Mouse (Mus musculus): ENCODE data around the gene Cpa5.

Gene Cpa5

DNA sequence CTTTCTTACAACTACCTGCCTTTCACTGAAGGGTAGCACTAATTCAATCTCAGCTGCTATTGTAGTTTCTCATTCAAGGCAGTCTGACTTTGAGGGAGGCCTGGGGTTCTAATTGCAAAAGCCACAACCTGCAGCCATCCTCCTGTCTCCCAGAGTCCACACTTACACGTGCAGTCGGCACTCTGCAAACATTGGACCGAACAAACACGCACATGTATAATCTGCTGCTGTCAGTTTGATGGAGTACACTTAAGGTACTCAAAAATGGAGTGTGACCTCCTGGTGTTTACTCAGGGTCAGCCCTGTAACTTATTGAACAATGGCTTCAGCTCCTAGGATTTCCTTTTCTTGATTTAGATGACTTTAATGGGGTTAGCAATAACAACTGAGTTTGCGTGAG lies 68.8 kb downstream of the Cpa5 start:
- no peak for DNase-seq (ENCODE audit: low spot score in 2 of 2)

DNA sequence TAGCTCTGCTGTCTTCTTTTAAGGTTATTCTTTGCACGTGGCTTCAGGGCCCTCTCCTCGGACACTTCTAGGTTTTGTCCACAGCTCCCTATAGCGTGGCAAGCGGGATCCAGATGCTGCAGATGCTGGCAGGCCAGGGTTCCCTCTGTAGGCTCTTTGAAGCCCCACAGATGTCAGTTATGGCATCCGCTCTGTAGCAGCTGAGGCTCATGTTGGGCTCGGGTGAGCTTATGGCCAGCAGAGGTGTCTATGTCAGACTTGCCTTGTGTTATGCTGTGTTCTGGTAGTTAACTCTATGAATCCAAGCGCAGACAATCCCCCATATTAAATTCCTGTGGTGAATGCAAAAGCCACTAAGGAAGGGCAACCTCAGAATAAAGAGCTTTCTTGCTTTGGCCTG lies 69.6 kb downstream of the Cpa5 start:
- no peak for DNase-seq (ENCODE audit: low spot score in 2 of 2)

Data from frontal cortex, postnatal 36 days (tissue).